Mouse (Mus musculus) mouse embryonic stem cell (cell line): ENCODE data around the gene Xpnpep1.

ENCODE experiments used
- in situ Hi-C, 2 experiments: fragments of 300-500 bp; cut with MboI; formaldehyde crosslinking; loops; 1 replicate in 1 of 2; 3 replicates in 1 of 2; pipeline ENCODE4 v1.14.3; 2019 to 2020; ENCODE audit warnings: low sequenced_read_pairs in 2 of 2, low pct_unique_long_range_greater_than_20kb in 1 of 2, mixed read lengths in 1 of 2; ENCODE audit not compliant: unreplicated experiment in 1 of 2

The Xpnpep1 gene

GRCm38 (mm10) chr19:53041570-53041969 is 1.6 kb upstream of the Xpnpep1 start:
- in situ Hi-C loops = no loop called here

DNA sequence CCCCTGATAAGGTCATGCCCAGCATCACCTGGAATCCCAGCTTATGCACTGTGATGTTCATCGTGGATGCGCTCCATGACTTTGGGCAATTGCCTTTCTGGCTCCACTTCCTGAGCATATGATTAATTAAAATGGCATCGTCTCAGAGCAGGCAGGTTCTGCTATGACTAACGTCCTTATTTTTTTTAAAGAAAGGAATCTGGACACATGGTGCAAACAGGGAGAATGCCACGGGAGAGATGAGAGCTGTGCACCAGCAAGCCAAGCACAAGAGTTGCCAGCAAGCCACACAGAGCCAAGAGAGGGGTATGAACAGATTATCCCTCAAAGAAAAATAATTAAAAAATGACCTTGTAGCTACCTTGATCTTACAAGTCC is 1.1 kb upstream of the Xpnpep1 start:
- in situ Hi-C loops = no loop called here

DNA sequence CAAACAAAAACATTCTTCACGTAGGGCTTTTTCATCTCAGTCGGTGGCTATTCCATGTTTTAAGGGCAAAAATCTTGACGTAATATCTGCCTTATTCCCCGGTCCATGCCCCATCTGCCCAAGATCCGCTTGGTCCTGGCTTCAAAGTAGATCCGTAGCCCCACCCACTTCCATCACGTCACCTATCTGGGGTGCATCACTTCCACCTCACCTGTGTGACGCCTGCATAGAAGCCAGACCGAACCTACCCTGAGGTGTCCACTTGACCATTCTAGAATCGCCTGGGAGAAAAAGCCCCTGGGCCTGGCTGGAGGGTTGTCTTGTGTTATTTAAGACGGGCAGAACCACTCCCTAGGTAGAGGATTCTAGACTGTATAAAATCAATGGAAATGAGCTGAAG is 924 bp downstream of the Xpnpep1 start:
- in situ Hi-C loops = no loop called here

- in situ Hi-C loops = no loop called here
Observed at GRCm38 (mm10) chr19:53038435-53038938, 1.5 kb downstream of the Xpnpep1 start.

DNA sequence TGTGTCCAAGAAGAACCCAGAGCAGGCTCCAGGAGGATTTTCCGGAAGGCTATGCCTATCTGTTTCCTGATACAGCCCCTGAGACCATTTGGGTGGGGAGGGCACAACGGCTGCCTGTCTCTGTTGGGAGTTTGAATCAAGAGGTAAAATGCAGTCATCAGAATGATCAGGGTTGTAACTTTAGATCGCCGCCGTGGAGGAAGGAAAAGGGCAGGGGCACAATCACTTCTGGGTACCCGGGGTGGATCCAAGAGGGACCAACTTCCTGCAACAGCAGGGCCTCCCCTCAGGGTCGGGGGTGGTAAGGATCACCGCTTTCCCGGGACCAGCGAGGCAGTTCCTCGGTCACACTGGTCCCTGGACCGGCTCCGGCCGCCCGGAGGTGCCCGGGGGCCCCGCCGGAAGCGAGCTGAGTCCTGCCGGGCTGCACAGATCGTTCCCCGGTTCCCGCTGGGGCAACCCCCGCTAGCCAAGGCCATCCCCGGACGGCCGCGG is 2.0 kb downstream of the Xpnpep1 start:
- in situ Hi-C loops = no loop called here

- in situ Hi-C loops = no loop called here
Observed at GRCm38 (mm10) chr19:53033159-53033943, 6.7 kb downstream of the Xpnpep1 start.

DNA sequence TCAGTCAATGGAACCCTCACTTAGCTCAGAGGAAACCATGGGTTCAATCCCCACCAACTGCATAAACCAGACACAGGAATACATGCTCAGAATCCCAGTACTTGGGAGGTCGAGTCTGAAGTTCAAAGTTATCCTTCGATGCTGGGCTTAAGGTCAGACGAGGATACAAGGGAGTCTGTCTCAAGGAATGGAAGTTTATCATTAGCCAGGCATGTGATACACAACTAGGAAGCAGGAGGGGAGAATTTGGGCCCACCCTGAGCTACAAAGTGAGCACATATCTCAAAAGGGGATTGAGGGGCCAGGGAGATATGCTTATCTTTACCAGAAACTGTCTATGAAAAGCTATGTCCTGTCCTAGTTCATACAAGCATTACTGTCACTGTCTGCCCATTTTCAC is 7.4 kb downstream of the Xpnpep1 start:
- in situ Hi-C loops = no loop called here

DNA sequence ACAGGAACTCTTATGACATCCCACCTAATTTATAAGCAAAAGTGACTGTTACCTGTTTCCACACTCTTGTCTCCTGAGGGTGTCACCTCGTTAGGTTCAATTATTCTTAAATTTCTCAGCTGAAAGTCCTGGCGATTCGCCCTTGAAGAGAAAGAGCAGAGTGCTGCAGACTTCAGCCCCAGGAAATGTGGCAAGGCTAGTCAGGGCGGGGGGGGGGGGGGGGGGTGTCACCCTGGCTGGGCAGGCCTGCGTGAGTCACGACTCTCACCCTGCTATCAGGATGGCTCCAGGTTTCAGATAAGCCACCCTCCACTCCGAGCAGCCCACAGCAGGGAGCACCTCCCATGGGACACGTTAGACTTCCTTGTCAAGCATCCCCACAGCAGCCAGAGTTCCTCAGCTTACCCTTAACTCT is 8.1 kb downstream of the Xpnpep1 start:
- in situ Hi-C loops = no loop called here

DNA sequence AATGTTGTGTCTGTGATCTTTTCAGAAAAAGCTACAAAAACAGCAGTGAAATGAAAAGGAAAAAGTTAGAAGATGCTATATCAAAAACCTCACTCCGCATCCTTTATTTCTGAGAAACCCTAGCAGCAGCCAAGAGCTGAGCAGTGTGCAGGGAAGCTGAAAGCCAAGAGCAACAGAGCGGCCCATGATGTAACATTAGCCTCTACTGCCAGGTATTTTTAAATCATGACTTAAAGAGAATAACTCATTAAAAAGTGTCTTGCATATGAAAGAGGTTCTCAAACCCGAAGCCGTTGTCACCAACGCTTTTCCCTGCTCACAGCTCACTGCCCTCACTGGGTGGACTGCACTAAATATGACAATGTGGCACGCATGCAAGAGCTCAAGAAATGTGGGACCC is 9.7 kb downstream of the Xpnpep1 start:
- in situ Hi-C loops = no loop called here

DNA sequence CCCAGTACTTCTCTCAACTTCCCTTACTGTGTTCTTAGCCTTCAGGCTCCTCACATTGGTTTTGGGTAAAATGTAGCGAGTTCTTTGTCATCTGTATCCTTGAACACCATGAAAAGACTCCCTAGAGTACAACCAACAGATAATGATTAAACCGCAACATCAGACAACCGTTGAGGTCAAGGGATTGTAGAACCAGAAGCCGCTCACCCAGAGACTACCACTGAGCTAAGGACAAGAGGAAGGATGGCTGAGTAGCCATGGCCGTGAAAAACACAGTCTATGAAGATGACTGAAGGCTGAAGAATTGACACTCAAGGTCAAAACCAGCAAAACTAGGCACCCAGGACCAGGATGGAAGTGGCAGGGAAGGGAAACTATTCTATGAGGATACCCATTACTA is 10.3 kb downstream of the Xpnpep1 start:
- in situ Hi-C loops = no loop called here

DNA sequence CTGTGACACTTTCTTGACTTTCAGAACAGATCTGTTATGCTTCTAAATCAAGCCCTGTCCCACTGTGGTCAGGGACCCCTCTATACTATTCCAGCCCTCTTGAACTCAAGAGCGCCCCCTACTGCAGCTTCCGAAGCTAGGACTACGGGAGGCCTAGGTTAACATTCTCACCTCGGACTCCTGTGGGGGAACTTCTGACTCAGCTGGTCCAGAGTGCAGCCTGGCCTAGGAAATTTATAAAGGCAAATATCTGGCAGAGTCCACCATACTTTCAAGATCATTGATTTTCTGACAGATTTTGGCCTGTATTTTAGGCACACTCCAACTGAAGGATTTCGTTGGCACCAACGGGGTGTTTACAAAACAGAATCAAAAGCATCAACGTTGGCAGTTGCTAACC is 11.0 kb downstream of the Xpnpep1 start:
- in situ Hi-C loops = no loop called here

GRCm38 (mm10) chr19:53028216-53028615 is 11.8 kb downstream of the Xpnpep1 start:
- in situ Hi-C loops = no loop called here

GRCm38 (mm10) chr19:53023189-53023588 is 16.8 kb downstream of the Xpnpep1 start:
- in situ Hi-C loops = no loop called here

GRCm38 (mm10) chr19:53022037-53022614 is 17.9 kb downstream of the Xpnpep1 start:
- in situ Hi-C loops = no loop called here

DNA sequence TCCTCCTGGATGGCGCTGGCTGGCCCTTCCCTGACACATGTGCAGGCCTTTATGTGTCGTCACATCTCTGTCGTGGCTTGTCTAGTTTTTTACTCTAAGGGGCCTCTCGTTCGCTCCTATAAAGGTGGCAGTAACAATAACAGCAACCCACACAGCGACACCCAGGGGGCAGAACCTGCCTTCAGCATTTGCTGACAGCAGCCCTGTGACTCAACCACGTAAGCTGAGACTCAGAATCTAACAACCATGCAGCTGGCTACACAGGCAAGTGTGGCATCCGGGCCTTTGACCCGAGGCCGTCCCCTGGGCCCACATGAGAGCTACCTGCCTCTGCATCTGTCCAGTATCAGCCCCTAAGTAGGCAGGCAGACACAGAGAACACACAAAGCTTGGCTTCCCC is 18.5 kb downstream of the Xpnpep1 start:
- in situ Hi-C loops = no loop called here

- in situ Hi-C loops = no loop called here
Observed at GRCm38 (mm10) chr19:53019716-53020463, 20.1 kb downstream of the Xpnpep1 start.

DNA sequence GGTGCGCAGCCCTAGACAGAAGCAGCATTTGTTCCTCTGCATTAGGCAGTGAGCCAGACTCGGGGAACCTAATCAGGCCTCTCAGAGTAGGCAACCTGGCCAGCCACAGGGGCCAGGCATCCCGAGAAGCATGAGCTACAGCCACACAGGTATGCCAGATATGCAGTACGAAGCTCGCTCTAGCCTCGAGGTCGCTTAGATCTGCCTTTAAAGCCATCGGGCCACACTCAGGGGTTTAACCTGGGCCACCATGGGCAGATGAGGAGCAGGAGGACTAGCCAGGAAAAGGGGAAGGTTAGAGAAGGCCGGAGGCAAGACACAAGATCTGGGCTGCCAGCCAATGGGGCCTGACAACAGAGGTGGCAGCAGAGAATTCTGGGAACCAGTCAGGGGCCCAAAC is 22.1 kb downstream of the Xpnpep1 start:
- in situ Hi-C loops = no loop called here

- in situ Hi-C loops = no loop called here
Observed at GRCm38 (mm10) chr19:53017248-53017647, 22.8 kb downstream of the Xpnpep1 start.

DNA sequence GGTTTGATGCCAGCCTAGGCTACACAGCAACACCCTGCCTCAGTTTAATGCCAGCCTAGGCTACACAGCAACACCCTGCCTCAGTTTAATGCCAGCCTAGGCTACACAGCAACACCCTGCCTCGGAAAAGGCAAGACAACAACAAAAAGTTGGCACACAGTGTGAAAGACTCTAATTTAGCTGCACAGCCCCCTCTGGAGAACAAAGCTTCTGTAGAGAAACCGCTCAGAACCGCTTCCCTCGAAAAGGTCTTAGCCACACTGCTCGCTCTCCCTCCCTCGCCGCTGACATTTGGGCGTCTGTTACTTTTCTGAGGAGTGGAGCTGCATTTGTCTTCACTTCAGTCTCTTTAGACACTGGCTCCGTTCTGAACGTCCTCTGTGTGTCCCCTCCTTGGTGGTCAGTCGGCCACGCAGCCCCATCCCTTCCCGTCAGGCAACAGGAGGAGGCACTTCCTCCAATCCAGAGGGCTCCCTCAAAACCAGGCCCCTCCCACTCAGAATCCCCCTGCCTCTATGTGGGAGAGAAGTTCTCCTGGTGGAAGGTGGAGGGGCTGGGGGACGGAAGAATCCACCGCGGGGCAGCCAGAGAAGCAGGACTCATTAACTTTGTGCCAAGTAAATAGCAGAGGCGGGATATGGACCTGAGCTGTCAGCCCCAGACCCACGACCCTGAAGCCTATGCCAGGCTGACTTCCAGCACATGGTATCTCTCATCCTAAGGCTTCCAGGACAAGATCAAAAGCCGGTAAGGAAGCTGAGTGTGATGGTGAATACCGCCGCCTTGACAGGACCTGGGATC is 24.9 kb downstream of the Xpnpep1 start:
- in situ Hi-C loops = no loop called here
